Mouse (Mus musculus): Measurements from ENCODE around the gene Kctd10.

The Kctd10 gene

DNA sequence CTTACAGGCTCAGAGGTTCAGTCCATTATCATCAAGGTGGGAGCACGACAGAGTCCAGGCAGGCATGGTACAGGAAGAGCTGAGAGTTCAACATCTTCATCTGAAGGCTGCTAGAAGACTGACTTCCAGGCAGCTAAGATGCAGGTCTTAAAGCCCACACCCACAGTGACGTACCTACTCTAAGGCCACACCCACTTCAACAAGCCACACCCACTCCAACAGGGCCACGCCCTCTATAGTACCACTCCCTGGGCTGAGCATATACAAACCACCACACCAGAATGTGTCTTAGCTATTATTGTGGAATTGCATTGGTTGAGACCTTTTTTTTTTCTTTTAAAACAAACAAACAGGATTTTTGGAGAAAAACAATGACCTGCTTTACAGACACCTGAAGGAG, 34.8 kb downstream of the Kctd10 start:
- no peak for DNase-seq (ENCODE audit: low spot score)

DNA sequence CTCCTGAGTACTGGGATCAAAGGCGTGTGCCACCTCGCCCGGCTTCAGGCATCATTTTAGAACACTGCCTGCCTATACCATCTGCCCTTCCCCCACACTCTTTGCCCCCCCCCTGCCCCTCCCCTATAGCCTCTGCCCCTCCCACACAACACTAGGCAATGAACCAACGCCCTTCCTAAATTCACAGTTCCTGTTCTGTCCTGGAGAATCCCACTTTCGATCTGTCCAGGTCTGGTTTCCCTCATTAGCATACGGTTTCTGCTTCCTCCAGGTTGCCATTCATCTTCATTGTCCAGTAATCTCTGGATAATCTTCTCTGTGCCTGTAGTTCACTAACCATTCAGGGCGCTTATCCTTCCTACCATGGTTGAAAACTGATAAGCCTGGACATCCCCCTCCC, 36.7 kb downstream of the Kctd10 start:
- DNase-seq (ENCODE audit: low spot score): no peak

DNA sequence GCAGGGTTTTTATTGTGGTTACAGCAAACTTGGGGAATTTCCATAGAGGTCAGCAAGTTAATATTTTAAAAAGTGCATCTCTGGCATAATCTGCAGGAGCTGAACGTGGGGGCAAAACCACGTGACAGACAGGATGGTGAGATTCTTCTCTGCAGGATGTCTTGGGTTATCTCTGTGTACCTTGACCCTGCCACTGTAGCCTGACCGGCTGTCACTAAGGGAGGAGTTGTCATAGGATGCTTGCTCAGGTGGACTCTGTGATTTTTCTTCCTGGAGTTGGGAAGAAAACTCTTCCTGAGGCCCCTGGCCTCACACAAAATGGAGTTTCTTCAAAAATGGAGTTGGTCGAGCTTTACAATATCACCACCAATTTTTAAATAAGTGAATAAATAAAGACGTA, 37.3 kb downstream of the Kctd10 start:
- DNase-seq (ENCODE audit: low spot score): no peak

DNA sequence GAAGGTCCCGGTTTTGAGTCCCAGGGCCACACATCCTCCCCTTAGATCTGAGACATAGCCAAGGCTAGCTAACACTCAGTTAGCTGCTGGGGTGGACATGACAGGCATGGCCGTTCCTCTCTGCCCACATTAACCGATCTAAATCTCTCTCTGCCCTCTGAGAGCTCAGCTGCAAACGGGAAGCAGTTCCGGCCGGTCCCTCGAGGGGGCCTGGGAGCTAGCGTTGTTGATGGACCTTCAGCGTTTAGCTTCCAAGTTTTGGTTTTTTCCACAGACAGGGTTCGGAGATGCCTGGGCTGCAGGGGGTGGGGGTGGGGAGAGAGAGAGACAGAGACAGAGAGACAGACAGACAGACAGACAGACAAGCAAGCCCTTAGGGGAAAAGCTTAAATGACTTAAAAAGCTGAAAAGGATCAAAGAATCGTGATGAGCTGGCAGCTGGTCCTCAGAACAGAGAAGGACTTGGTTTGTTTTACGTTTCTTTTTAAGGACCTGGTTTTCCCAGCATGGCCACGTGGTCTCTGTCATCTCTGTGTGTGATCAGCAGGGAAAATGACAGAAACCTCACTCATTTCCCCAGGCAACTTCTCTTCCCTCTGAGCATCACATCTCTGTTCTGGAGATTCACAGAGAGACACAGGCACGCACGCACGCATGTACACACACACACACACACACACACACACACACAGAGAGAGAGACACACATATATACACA, 56.4 kb downstream of the Kctd10 start:
- peak; percentile 79 for DNase-seq (ENCODE audit: low spot score)

DNA sequence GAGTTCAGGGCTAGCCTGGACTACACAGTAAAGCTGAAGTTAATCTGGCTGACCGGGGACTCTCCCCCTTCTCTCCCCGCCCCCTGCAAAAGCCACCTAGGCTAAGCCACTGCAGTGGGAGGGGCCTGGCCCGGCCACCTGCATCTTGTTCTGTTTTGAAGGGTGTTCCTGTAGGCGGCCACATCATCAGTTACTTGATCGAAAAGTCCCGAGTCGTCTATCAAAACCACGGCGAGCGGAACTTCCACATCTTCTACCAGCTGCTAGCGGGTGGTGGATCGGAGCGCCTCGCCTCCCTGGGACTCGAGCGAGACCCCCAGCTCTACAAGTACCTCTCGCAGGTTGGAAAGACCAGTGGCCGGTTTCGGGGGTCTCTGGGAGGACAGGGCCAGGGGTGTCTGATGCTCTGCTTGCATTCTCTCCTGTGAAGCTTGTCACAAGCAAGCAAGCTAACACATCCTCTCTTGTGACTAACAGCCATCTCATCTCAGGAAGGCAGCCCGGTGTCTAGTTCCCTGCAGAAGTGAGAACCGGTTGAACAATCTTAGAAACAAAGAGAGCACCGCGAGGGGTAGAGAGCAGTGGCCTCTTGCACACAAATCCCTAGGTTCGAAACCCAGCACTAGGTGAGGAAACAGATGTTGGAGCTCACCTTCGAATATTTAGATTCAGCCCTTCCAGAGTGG, 57.1 kb downstream of the Kctd10 start:
- DNase-seq (ENCODE audit: low spot score): no peak
